10 mouse cellular contexts compared by ENCODE assay signal in the genomic region with DNA sequence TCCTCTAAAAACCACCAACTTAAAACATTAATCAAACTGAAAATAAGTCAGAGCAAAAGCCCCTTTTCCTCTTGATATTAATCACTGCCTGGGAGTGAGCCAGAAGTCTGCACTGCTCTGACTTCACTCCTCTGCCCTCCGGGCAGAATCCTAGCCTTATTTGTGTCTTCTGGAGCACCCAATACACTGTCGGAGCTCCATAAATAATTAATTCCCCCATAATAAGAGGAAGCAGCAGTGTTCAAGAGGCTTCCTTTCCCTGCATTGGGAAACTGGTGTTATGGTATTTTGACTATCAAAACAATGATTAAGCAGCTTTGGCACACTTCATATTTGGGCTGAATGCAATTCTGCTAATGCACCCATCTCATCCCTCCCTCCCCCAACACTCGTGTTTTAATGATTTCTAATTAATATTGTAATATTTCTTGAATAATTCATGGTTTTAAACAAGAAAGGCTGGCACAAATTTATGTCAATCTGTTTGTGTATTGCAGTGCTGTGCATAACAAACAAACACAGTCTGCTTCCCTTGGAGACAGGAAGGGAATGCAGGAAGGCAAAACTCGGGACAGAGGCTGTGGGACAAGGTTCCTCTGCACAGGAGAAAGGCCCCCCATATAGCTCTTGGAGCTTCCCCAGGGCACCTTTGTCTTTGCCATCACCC.
DNase-seq lines count a peak whose midpoint lies in the region; ATAC-seq lines count a peak whose summit lies in the region.
"Had no signal": no experiment of that assay in that cellular context is flagged by ENCODE, and none has a peak within 500 bp of the region (broad histone marks: within the 10 kb centered on the region; RNA-seq: fewer than 3 reads in every experiment).

No protein-coding gene starts in this region.

- no peaks in the 10 kb centered on the region for H3K27me3 ChIP-seq in kidney, embryonic 14.5 days (ENCODE audit: control insufficient read depth, insufficient read depth, low read length)
- H3K27me3 ChIP-seq in hindbrain, embryonic 13.5 days = no peaks in the 10 kb centered on the region

- H3K9ac ChIP-seq in kidney, embryonic 14.5 days (ENCODE audit: low read depth, low read length) = no peak overlapping the region
- H3K9ac ChIP-seq in hindbrain, embryonic 13.5 days = no peak overlapping the region

- H3K4me1 ChIP-seq in kidney, embryonic 14.5 days (ENCODE audit: control insufficient read depth, insufficient read depth, low read length) = no peaks in the 10 kb centered on the region
- peaks cover 9% of the 10 kb centered on the region for H3K4me1 ChIP-seq in hindbrain, embryonic 13.5 days (replicated peaks)

- 34% methylated on average over 4 of the region's 4 CpGs for WGBS in kidney, embryonic 14.5 days
- 29% methylated on average over 4 of the region's 4 CpGs for WGBS in hindbrain, embryonic 13.5 days

- no peak overlapping the region for H3K27ac ChIP-seq in kidney, embryonic 14.5 days (ENCODE audit: low read depth, low read length)
- H3K27ac ChIP-seq in hindbrain, embryonic 13.5 days = peak overlapping the region; percentile 56; the same call in 1 of the 2 replicates

- H3K9me3 ChIP-seq in kidney, embryonic 14.5 days (ENCODE audit: control insufficient read depth, low read length) = no peaks in the 10 kb centered on the region
- H3K9me3 ChIP-seq in hindbrain, embryonic 13.5 days = no peaks in the 10 kb centered on the region

- H3K4me3 ChIP-seq in kidney, embryonic 14.5 days (ENCODE audit: low read length) = no peak overlapping the region
- H3K4me3 ChIP-seq in hindbrain, embryonic 13.5 days = no peak overlapping the region

- DNase-seq in kidney, adult 8-10 months = no peak
- DNase-seq in kidney, postnatal 25 days = peak; percentile 18 to 43
- peak; percentile 40 for DNase-seq in retina, embryonic 14.5 days (ENCODE audit: low spot score)
- DNase-seq in thymus, postnatal 36 days = no peak
- no peak for DNase-seq in spleen, postnatal 4 days (ENCODE audit: low spot score in 2 of 2)
- DNase-seq: cerebellum, adult 9-11 months; gastrocnemius, postnatal 36 days; lung, adult 2 months had no signal

- peak; percentile 40; the same call in 1 of the 2 replicates for ATAC-seq in kidney, embryonic 14.5 days (ENCODE audit: low FRiP score, low TSS enrichment)
- ATAC-seq in hindbrain, embryonic 13.5 days (ENCODE audit: low FRiP score) = peak; percentile 82

- no peaks in the 10 kb centered on the region for H3K36me3 ChIP-seq in kidney, embryonic 14.5 days (ENCODE audit: control insufficient read depth, insufficient read depth, low read length)
- H3K36me3 ChIP-seq in hindbrain, embryonic 13.5 days = no peaks in the 10 kb centered on the region

- no peak overlapping the region for H3K4me2 ChIP-seq in kidney, embryonic 14.5 days (replicated peaks; ENCODE audit: low read depth, low read length)
- no peak overlapping the region for H3K4me2 ChIP-seq in hindbrain, embryonic 13.5 days

Comparison
In these comparisons a context has a peak if more than half of its experiments do, and no peak if none do; other contexts are left out.
1. DNase-seq: peak in kidney, postnatal 25 days (2 of 2) and retina, embryonic 14.5 days (single experiment); none in kidney, adult 8-10 months (0 of 2), thymus, postnatal 36 days (0 of 2) and spleen, postnatal 4 days (0 of 2).